Mouse (Mus musculus) frontal cortex, postnatal 36 days (tissue): ENCODE measurements around the gene Ppil6.

Experiments
- DNase-seq, 2 experiments: peaks; one replicate each; pipeline ENCODE4 v3.0.0; 2022; ENCODE audit warnings: low spot score in 2 of 2

Gene Ppil6

GRCm38 (mm10) chr10:41489708-41490517, at the start of gene Ppil6, which contains the start of gene Smpd2:
Gene Ppil6 (plus strand): TSS chr10:41490439.
Gene Smpd2 (minus strand): TSS chr10:41490369.
- DNase-seq = peak; percentile 90 to 93

DNA sequence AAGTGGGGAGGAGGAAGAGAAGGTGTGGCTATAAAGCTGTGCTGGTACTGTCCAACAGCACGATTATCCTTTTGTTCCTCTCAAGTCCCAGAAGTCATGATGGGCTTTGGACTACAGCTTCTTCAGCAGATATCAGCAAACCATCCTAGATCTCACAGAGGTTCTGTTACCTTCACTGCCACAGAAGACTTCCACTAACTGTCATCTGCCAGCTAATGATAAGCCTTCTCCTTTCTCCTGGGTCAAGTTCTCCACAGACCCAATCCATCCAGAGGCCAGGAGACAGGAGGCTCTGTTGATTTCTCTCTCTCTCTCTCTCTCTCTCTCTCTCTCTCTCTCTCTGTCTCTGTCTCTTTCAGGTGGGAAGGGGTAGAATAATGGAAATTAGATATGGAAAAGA, 42.0 kb upstream of the Ppil6 start:
- DNase-seq = no peak

DNA sequence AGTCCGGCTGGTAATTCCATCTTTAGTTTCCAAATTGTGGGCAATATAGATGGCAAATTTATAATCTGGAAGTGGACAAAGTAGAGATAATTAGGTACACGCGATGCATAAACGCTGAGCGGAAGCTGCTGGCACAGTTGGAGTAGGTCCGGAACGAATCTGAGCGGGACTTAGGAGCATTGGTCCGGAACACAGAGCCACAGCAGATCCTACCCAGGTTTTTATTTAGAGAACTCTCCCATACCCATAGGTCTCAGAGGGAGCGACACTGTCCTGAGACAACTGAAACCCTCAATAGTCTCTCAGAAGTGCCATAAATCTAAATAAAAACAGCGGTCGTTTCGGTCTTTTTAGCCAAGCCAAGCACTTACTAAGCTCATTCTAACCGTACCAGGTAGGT, 40.6 kb upstream of the Ppil6 start:
- DNase-seq = peak in 1 of 2 experiments; percentile 36

- DNase-seq = peak; percentile 86 to 94
Observed at GRCm38 (mm10) chr10:41450137-41450670, 40.0 kb upstream of the Ppil6 start, which contains the start of gene Zbtb24. Gene Zbtb24 (plus strand): TSS chr10:41450383.

- DNase-seq = no peak
Observed at GRCm38 (mm10) chr10:41450780-41451522, 39.3 kb upstream of the Ppil6 start.

DNA sequence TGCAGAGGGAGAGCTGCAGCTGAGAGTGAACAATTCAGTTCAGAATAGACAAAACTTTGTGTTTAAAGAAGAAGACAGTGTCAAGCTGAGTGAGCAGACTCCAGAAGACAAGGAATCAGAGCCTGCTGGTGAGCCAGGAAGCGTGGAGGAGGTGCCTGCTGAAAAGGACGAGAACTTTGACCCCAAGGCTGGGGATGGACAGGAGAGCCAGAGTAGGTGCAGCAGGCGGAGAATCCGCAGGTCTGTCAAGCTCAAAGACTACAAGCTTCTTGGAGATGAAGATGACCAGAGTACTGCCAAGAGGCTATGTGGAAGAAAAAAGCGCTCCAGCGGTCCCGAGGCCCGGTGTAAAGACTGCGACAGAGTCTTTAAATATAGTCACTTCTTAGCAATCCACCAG, 38.6 kb upstream of the Ppil6 start:
- no peak for DNase-seq

DNA sequence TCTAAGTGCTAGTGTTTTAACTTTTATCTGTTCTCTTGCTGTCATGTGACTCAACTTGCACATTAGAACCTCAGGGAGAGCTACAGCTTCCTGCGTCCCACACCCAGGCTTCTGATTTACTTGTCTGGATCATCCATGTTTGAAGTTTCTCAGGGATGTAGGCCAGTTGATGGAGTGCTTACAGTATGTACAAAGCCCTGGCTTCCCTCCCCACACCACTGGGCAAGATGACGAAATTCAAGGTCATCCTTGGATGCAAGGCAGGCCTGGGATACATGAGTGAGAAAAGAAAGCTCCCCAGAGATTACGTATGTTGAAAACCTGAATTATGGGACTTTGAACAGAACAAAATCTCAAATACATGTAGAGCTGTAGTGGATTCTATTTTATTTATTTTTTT, 37.4 kb upstream of the Ppil6 start:
- DNase-seq = no peak

DNA sequence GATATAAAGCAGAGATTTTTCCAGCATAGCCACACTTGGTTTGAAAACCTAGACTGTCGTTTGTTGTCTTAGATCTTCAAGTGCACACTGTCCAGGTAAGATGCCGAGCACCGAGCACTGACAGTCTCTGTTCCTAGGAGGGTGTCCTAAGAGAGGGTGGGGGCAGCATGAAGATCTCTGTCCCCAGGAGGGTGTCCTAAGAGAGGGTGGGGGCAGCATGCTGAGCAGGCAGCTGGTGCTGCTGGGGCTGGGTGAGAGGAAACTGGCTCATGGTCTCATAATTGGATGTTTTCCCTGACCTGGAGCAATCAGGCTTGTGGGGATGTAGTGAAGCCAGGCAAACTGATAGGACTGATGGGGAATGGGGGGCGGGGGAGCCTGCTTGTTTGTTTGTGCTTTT, 30.2 kb upstream of the Ppil6 start:
- no peak for DNase-seq

DNA sequence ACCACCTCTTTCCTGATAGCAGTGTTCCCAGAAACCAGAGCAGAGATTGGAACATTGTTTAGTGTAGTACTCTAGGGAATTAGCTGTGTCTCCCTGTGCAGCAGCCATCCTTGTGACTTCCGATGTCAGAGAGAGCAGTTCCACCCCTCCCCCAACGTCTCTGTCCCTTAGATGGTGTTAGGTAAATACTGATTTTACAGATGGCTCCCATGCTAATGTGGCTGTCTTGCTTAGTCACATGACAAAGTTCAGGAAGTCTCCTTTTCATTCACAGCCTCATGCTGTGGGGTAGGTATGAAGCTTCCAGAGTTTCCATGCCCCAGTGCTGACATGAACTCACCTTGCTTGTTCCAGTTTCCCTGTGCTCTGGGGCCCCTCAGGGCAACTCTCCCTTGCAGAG, 29.7 kb upstream of the Ppil6 start:
- DNase-seq = no peak

DNA sequence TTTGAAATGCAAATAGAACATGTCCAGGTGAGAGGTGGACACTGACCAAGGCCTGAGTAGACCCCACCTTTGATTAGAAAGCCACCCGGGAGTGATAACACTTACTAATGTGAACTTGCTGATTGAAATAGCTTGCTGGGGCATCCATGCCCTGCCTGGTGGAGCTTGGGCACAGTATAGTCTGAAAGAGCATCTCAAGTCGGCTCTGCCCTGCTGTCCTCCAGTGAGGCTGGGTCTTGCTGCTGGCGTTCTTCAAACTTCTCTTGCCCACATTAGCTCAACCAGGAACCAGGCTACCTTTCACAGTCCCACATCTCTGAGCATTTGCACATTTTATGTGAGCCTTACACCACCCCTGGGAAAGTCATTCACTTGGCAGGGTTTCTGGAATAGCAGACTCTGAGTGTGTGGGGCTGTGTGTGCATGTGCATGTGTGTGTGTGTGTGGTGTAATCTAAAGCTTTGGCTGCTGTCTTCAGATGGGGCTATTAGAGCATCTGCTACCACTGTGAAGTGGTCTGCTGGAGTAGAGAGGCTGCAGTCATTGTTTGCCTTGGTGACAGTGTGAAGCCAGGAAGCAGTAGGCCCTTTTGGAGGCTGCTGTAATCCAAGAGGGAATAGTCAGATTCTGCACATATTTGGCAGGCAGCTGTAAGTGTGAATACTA, 29.0 kb upstream of the Ppil6 start:
- no peak for DNase-seq

GRCm38 (mm10) chr10:41464401-41464955, 25.8 kb upstream of the Ppil6 start:
- no peak for DNase-seq

- no peak for DNase-seq
Observed at GRCm38 (mm10) chr10:41467325-41467724, 22.9 kb upstream of the Ppil6 start.

DNA sequence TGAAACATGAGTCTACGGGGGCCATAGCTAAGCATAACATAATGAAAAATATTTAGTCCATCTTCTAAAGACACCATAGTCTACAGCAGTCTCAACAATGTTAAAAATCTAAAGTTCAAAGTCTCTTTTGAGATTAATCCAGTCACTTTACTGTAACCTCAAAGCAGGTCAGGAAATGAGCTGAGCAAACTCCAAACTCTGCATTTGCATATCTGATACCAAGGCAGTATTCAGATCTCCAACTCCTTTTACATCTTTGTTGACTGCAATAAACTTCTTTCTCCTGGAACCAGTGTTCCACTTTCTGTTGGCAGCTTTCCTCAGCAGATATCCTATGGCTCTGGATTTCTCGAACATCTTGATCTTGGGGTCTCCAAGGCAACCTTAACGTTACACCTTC, 19.5 kb upstream of the Ppil6 start:
- no peak for DNase-seq

DNA sequence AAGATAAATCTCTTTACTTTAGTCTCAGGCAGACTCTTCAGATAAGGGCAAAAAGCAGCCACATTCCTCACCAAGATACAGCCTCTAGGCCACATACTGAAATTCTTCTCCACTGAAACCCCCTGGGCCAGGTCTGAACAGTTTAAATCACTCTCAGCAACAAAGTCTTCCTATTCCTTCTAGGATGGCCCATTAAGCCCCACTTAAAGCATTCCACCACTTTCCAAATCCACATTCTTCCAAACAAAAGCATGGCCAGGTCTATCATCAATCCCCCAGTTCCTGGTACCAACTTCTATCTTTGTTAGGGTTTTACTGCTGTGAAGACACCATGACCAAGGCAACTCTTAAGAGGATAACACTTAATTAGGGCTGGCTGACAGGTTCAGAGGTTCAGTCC, 17.7 kb upstream of the Ppil6 start:
- DNase-seq = no peak

GRCm38 (mm10) chr10:41472962-41473481, 17.2 kb upstream of the Ppil6 start:
- no peak for DNase-seq

- no peak for DNase-seq
Observed at GRCm38 (mm10) chr10:41473782-41474468, 16.3 kb upstream of the Ppil6 start.

- DNase-seq = no peak
Observed at GRCm38 (mm10) chr10:41474981-41475391, 15.3 kb upstream of the Ppil6 start.

DNA sequence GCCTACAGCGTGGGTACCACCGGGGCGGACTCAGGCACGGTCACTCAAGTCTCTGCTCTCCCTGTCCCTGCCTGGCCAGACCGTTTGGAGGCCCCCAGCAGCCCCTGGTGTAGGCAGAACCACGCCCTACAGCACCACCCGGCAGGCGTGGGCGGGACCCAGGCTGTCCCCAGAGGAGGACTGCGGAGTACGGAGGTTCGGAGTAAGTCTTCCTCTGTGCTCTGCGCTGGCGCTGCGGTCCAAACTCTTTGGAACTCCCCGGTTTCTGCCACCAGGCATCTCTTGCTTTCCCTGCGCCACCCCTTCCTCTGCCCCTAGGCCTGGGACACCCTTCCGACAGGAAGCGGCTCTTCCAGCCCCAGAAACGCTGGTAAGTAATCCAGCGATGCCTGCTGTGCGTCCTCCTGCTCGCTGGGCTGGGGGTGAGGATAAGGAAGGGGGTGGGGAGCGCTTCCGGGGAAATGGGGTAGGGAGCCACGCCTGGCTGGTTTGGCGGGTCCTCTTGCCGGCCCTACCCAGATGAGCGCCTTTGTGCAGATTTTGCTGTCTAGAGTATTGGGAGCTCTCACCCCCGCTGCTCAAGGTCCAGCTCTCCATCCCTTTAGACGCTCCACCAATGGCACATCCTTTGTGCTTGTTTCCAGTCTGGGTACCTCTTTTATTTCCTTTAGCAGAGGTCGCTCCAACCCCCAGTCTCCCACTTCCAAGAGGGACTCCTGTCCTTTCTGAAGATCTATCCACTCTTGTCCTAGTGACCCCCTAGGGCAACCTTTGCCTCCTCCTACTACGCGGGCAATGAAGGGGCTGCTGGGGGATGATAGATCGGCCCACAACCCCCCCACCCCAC, 13.8 kb upstream of the Ppil6 start, which contains the start of gene Mical1:
Gene Mical1, plus strand, starts transcription at position 144 of the 847 bp plus-strand sequence.
- peak; percentile 45 to 54 for DNase-seq

GRCm38 (mm10) chr10:41477018-41477277, 13.3 kb upstream of the Ppil6 start:
- no peak for DNase-seq
